Mouse (Mus musculus): Measurements from ENCODE around the gene Tfip11.

DNA sequence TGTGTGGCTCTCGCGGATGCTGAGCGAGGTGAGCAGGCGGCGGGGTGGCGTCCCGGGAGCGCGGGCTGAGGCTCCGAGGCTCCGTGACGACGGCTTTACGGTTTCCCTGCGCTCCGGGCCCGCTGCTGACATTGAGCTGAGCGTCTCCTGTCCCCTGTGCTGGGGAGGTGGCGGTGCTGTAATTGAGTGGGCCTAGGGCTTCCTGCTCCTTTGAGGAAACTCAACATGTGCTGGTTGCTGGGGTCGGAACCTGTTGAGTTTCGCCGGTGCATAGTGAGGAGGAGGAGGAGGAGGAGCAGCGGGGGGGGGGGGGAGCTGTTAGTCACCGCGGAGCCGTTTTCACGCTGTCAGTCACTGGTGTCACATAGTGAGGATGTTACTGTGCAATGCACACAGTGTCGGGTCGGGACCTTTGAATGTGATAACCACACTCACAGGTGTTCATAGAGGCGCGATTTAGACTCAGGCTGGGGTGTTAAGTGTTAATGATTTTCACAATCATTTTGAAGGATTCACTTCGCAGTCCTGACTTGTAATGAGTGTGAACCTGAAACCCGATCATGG is 370 bp downstream of the Tfip11 start:
- no peak for TF ChIP-seq CTCF (IDR thresholded peaks at IDR 0.05; ENCODE audit: control insufficient read depth, insufficient read depth, insufficient replicate concordance, low read depth, low read length)
- TF ChIP-seq POLR2A (IDR thresholded peaks at IDR 0.05; ENCODE audit: control insufficient read depth, low read depth, low read length), result no peak
